Mouse (Mus musculus): ENCODE data around the gene Gm20388.

The Gm20388 gene

DNA sequence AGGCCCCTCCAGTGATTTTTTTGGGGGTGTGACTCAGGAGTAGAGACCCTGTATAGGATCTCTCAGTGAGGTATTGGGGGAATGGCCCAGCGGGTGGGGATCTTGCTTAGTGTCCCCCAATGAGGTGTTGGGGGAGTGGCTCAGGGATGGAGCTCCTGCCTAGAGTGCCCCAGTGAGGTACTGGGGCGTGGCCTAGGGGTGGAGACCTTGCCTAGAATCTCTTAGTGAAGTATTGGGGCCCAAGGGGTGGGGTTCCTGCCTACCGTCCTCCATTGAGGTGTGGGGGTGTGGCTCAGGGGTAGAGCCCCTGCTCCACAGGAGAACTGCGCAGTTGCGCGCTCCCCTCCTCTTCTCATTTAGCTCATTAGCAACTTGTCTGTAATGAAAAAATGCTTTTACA is 912.7 kb downstream of the Gm20388 start:
- DNase-seq (ENCODE audit: inconsistent ontology term): no peak

DNA sequence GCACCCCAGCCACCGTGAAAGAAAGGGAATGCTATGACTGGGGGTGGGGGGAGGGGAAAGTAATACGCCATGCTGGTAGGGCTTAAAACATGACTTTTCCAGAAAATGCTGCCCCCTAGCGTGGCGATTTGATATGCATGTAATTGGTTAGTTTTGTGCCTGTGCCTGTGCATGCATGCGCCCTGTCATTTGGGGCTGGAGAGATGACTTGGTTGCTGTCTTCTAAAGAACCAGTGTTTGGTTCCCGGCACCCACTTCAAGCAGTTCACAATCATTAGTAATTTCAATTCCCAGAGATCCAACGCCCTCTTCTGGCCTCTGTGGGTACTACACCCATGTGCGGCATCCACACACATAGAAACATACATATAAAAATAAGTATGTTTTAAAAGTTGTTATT is 913.2 kb downstream of the Gm20388 start:
- DNase-seq (ENCODE audit: inconsistent ontology term): no peak

DNA sequence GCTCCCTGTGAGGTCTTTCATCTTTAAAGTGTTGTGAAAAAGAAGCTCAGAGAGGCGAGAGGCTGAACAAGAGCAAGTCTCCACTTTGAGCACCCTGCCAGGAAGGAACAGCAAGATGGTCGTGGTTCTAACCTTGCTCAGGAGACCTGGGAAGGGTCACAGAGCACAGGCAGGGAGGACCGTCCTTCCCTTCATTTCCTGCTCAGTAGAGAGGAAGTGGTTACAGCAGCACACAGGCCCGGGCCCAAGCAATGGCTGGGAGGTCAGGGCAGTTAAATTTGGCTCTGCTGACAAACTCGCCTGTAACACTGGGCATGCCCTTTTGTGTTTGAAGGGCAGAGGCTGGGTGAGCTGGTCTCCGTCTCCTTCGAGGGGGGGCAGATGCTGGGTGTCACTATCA is 914.0 kb downstream of the Gm20388 start:
- no peak for DNase-seq (ENCODE audit: inconsistent ontology term)

DNA sequence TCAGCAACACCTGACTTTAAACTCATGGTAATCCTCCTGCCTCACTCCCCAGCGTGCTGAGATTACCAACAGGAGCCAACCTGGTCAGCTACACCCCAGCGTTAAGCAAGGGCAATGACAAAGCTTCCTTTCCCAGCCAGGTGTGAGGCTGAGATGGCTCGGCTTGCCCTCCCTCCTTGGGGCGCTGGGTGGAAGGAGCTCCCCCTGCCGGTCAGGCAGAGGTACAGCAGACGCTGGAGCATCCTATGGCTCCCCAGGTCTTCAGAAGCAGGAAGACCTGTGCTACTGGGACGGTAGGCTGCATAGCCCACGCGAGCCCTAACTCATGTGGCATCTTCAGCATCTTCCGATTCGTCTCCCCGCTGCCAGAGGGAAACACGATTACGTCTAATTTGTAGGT is 917.6 kb downstream of the Gm20388 start:
- no peak for DNase-seq (ENCODE audit: inconsistent ontology term)

DNA sequence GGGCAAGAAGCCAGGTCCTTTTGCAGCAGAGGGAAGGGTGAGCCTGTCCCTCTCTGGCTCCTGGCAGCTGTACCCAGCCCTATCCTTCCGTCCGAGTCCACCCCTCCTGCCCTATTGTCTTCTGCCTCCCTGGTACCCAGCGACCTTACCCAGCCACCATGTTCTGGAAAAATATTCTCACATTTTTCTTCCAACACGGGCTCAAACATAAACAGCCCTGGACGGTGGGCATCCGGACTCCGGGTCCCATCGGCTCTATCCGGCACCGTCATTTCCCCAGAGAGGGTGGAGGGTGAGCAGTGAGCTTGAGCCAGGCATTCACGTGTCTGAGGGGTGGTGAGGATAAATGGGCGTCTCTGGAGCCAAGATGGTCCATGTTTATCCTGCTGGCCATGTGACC is 920.0 kb downstream of the Gm20388 start:
- no peak for DNase-seq (ENCODE audit: inconsistent ontology term)

DNA sequence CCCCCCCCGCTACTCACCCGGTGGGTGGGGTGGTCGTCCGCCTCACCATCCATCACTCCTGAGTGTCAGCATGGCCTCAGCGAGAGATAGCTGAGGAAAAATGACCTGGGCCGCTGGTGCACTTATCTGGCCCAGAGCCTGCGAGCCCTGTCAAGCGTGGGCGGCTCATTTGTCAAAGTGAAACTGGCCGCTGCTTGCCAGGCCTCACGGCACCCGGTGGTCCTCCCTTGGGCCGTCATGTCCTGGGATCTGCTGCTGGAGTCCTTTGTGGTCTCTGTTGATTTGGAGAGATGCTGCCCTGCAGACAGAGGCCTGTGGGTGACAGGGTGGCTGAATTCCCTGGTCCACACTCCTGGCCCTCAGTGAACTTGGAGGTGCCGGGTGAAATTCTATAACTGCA is 921.4 kb downstream of the Gm20388 start:
- peak; percentile 69 for DNase-seq (ENCODE audit: inconsistent ontology term)

DNA sequence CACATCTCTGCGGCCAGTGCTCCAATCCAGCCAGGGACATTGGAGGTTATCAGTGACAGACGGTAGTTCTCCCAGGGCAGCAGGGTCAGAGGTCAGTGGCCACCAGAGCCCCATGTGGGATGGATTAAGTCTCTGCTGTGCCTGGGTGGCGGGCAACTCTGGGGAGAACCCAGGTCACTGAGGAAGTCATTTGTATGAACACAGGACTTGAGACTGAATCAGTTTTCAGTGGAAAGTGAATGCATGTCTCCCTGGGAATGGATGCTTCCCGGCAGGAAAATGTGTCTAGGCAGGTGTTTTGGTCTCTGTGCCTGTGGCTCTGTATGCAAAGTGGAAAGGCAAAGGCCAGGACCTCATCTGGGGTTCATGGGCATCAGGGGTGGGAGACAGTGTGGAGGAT is 922.6 kb downstream of the Gm20388 start:
- no peak for DNase-seq (ENCODE audit: inconsistent ontology term)

DNA sequence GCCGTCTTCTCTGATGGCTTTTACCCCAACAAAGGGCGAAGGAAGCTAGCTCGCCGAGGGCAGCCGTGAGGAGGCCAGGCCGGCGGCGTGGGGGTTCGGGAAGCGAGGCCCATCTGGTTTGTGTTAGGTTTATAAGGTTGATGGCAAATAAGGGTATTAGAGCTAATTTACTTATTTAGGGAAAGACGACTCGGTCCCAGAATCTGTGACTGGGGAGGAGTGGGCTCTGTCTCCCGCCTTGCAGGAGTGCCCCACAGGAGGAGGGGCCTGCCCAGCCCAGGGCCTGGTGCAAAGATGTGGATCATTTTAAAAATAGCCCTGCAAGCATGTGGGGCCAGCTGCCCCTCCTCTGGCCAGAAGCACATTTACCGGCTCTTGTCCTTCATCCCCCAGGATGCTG is 928.4 kb downstream of the Gm20388 start:
- DNase-seq (ENCODE audit: inconsistent ontology term): no peak

DNA sequence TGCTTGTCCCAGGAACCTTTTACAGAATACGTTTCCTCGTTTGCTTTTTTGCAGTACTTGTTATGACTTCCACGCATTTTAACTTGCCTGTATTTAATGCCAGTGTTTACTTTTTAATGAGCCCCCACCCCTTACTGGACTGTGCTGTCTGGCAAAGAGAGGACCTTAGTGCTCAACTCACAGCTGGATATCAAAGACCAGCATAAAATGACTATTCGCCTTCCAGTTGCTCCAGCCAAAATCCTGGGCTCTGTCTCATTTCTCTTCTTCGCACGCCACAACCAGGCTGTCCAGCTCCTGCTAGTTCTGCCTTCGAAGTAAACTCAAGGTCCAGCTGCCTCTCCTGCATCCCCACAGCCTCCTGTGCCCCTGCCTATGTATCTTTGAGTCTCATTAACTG is 932.4 kb downstream of the Gm20388 start:
- DNase-seq (ENCODE audit: inconsistent ontology term): no peak

DNA sequence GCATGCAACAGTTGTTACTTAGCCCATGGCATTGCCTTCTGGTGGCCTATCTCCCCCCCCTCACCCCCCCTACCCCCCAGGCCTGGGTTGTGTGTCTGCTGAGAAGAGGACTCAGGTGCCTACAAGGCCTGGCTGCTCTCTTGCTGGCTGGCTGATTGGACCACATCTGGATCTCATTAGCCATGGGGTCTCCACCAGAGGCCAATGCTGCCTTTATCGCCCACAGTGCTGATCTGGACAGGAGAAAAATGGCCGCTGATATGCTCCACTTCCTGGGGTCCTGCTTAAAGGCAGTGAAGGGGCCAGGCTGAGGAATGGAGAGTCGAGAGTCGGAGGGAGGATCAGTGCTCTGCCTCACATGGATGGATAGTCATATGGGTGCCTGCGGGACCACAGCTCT is 935.4 kb downstream of the Gm20388 start:
- no peak for DNase-seq (ENCODE audit: inconsistent ontology term)

DNA sequence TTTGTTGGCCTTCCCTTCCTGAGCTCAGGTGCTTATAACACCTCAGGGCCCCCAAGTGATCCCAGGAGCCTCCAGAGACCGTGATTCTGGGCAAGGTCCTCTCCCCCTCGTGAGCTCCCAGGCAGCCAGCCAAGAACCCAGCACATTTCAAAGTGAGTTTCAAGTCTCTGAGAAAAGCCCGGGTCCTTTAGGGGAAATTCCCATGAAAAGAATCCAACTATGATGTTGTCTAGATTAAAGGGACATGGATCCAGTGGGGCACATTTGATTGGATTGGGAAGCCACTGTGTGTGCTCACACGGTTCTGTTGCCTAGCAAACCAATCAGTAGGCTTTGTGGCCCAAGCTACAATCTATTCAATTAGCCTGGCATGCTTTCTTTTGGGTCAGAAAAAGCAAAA is 936.6 kb downstream of the Gm20388 start:
- peak; percentile 36 for DNase-seq (ENCODE audit: inconsistent ontology term)

DNA sequence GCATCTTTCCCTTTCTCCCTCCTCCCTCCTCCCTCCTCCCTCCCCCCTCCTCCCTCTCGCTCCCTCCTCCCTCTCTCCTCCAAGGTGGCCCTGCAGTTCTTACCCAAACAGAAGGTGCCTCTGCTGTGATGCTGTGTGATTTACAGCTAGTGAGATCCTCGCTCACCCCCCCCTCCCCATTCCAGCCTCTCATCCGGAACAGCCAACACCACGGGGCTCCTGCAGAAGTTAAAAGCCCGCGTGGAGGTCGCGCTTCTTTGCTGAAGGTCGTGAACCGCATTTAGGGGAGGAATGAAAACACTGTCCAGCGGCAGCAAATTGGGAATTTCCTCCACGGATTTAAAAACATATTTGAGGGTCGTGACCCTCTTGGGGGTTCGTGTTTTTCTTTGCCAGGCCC is 937.1 kb downstream of the Gm20388 start:
- no peak for DNase-seq (ENCODE audit: inconsistent ontology term)

DNA sequence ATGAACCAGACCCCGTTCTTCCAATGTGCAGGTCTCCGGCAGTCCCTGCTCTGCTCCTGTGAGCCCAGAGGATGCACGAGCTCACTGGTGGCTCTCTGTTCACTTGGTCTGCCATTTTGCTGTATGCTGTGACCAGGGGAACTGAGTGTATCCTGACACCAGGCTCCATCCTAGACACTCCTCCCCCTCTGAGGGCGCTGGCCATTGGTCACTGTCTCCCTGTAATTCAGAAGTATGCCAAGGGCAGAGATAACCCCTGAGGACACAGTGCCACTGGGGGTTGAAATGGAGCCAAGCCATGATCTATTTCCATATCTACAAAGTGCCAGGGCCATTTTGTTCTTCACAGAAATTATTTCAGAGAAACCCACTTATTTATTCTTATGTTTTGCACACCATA is 937.8 kb downstream of the Gm20388 start:
- no peak for DNase-seq (ENCODE audit: inconsistent ontology term)

DNA sequence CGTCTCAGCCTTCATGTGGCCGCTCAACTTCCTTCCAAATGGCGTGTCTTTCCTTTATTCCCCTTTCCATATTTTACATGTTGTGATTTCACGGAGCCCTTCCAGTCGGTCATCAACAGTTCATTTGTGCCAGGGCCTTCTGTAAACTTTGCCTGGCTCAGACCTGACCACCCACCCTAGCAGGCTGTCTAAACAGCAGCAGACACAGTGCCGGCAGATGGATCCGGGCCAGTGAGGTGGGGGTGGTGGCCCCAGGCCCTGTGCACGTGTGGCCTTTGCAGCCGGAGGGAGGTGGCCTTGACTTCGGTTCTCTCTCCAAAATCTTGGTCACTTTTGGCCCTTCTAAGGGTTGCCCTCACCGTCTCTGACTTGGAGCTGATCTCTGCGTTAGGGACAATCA is 940.8 kb downstream of the Gm20388 start:
- DNase-seq (ENCODE audit: inconsistent ontology term): no peak

DNA sequence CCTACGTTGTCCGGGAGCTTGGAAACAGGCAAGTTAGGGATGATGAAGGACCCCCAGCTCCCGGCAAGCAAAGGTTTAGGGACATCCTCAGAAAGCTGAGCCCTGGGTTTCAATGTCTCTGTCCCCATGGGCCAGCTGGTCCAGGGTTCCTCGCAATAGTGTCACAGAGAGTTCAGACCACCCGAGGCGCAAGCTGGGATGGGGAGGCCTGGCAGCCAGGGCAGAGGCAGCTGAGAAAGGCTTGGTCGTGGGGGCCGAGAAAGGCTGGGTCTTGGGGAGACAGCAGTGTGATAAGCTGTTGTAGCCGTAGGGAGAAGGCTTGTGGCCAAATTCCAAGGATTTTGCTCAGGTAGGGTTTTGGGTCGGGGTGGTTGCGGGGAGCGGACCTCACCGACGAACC is 949.2 kb downstream of the Gm20388 start:
- no peak for DNase-seq (ENCODE audit: inconsistent ontology term)

DNA sequence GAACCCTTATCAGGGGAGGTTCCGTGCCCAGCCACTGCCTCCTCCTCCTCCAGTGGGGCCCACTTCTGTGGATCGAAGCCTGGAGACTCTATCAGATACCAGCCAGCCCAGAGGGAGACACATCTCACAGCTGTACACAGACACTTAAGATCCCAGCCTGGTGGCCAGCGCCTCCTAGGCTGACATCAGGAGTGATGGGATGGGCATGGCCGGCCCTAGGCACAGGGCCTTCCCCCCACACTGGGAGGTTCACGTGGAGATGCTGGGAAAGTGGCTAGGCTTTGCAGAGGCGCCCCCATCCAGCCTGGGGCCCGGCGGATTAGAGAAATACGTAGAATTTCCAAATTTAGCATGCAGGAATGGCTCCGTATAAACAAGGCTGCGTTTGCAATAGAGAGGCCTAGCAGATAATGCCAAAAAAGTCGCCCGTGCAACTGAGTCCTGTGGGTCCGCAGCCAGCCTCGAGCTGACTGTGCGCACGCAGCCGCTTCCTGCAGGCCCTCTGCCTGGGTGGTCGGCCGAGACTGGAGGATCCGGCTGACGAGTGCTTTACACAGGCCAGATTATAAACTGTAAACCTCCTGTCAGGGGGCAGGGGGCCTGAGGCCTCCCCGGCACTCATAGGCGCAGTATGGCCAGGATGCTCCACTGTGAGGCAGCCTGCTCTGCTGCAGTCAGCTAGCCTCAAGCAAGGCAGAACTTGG is 949.9 kb downstream of the Gm20388 start:
- no peak for DNase-seq (ENCODE audit: inconsistent ontology term)

DNA sequence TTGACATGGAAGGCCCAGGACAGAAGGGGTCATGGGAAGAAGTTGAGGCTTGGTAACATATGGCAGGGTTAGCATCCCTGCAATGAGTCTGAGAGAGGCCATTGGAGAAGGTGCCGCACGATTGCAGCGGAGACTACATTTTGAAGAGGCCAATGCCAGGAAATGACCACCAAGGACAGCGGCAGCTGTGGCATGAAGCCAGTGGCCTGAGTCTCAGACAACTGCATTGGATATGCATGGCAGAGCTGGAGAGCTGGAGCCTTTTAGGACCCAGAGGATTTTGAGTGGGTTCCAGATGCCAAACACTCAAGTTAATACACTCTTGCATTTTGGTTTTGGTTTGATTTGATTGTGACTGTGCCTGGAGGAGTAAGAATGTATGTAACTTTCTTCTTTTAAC is 953.0 kb downstream of the Gm20388 start:
- DNase-seq (ENCODE audit: inconsistent ontology term): no peak

DNA sequence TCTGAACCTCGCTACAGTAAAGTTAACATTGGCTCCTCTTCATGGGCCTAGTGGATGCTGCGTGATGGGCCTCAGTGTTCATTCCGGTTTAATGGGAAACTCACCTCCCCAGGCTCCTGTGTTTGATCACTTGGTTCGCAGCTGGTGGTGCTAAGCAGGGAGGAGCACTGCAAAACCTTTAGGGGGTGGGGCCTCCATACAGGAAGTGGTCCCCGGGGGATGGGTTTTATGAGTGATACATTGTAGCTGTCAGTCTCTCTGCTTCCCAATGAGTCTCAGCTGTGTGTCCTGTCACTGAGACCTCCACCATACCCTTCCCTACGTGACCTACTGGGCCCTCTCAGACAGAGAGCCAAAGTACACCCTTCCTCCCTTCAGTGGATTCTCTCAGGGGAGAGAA is 956.7 kb downstream of the Gm20388 start:
- no peak for DNase-seq (ENCODE audit: inconsistent ontology term)

DNA sequence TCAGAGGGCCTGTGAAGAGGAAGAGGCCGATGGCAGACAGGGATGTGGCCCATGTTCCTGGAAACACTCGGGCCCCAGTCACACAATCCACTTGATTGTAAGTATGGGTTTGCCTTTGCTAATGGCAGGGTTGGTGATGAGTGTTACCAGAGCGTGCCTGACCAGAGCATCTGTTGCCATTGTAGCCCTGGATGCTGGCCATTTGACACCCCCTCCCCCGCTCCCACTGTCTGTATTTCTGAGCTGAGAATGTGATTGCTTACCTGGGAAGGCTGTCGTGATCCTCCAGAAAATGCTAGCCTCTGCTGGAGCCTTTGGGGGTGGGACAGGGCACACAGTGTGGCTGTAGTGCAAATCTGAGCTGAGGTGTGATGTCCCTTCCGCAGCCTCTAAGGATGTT is 962.0 kb downstream of the Gm20388 start:
- no peak for DNase-seq (ENCODE audit: inconsistent ontology term)

DNA sequence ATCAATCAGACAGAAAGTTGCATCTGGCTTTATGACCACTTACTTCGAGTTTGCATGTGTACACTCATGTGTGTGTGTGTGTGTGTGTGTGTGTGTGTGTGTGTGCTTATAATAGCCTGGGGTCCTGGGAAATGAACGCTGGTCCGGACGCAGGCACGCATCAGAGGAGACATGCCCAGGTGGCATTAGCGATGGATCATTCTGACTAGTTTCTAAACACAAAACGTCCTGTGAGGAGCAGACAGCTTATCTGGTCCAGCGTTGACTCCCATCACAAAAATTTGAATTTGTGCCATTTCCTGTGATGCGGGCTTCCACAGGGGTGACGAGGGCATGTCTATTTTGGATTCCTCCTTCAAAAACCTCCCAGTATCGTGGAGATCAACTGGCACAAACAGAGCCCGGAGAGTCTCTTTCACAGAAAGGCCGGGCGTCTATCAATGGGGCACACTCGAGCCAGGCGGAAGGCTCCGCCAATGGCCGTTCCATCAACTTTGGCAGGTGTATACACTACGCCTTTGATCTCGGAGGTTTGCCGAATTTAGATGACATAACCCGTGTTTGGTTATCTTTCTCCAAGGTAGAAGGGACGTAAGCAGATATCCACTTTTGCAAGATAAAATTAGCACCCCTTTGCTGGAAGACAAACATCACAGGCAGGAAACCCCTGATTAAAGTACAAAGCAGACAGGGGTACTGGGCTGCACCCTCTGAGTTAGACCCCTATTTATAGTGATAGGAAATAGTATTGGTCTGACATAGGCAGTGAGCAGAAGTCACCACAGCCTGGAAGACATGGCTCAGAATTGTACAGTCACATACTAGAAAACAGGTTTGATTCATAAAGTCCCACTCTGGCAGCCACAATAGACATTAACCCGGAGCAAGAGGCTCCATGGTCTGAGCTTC is 965.6 kb downstream of the Gm20388 start:
- no peak for DNase-seq (ENCODE audit: inconsistent ontology term)

DNA sequence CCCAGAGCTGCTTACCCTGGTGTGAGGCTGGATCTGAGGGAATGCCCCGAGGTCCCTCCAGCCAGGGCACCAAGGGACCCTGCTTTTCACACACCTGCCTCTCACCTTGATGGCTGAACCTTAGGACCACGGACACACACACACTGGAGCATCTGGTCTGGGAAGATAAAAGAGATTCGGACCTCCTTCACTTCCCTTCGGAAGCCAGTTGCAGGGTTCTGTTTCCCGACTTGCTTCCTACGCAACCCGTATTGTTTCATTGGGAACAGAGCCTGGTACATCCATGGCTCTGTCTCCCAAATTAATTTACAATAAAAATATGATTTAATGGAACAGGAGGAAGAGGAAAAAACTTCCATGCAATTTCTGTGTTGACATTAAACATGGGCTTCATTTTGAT is 966.4 kb downstream of the Gm20388 start:
- no peak for DNase-seq (ENCODE audit: inconsistent ontology term)

DNA sequence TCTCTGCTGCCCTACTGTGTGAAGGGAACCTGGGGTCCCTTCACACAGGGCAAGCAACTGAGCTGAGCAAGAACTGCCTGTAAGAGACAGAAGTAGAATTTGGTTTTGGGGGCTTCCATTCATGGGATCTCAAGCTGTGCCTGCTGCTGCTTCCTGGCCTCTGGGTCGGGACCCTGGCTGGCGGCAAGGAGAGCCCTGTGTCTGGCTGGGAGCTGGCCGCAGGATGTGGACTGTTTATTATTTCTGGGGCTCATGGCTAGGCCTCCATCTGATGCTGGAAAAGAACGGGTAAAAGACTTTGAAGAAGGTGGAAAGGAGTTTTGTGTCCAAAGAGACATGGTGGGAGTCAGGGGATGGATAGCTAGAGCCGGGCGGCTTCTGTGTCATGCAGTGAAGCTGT is 969.3 kb downstream of the Gm20388 start:
- no peak for DNase-seq (ENCODE audit: inconsistent ontology term)

DNA sequence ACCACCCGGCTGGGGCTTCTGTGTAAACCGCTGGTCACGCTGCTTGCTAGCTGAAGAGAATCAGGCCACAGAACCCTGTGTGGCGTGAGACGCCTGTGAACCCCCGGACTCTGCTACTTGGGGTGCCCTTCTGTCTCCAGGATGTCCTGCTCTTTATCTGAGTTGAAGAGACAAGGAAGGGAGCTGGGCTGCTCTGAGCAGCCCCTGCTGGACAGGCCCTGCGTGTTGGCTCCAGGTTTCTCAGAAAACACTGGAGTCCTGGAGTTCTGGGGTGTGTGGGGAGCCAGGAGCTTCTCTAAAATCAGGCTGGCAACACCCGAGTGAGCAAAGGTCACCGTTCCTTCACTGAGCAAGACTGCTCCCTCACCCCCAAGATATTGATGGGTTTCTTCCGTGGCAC is 971.0 kb downstream of the Gm20388 start:
- DNase-seq (ENCODE audit: inconsistent ontology term): no peak

Data from Muller cell, postnatal 12 days (primary cell).